ENCODE assay signal across 8 mouse cellular contexts in the genomic region with DNA sequence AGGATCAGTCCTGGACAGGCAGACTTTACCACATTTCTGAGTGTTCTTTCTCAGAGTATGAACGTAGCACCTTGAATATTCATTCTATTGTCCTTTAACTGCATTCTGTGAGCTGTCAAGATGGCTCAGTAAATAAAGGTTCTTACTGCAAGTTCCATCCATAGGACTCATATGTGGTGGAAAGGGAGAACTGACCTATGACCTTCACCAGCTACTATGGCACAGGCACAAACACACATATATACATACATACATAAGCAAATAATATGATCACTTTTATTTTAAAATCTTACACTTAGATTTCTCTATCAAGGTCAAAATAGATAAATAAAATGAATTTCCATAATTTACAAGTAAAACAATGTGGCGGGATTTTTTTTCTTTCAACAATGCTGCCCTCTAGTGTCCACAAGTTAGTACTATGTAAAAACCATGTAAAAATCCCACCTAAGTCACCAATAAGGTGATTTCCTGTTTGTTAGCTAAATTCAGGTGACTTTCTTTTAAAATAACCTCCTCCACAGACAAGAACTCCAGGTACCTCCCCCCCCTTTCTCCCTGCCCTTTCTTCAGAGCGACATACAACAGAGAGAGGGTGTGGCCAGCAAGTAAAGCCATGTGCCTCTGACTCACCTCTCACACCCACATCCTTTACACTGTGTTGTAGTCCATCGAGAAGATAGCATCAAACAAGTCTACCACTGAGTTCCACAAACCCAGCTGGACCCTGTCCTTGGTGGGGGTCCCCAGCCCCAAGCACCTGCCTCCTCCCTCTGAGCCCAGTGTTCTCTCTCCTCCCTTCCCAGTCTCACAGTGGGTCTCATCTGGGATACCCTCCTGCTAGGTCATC. TPM values are rescaled to one million over a fixed set of nuclear protein-coding genes. Genes with fewer than 3 reads are reported as not detected.
DNase-seq lines count a peak whose midpoint lies in the region; ATAC-seq and TF ChIP-seq lines count a peak whose summit lies in the region.

No protein-coding gene starts in this region.

- no peaks in the 10 kb centered on the region for H3K9me3 ChIP-seq in lung, embryonic 14.5 days (ENCODE audit: low read depth, low read length)
- H3K9me3 ChIP-seq in hindbrain, embryonic 15.5 days = no peaks in the 10 kb centered on the region

- peak; percentile 57 for DNase-seq in cerebellum, adult 9-10 months
- no peak for DNase-seq in cerebellum, postnatal 4 days (ENCODE audit: low spot score in 2 of 2)
- DNase-seq in lung, embryonic 14.5 days = peak; percentile 82
- no peak for DNase-seq in lung, postnatal 36 days
- peak; percentile 27 to 28 for DNase-seq in natural killer cell, adult 2 months (ENCODE audit: low spot score in 2 of 2)
- no peak for DNase-seq in right cerebral cortex, postnatal 10 days (ENCODE audit: low spot score in 2 of 2)
- DNase-seq in adrenal gland, adult 8-10 months = no peak

- WGBS in lung, embryonic 14.5 days = 39% methylated on average over 4 of the region's 4 CpGs
- WGBS in hindbrain, embryonic 15.5 days = 51% methylated on average over 4 of the region's 4 CpGs

- H3K36me3 ChIP-seq in lung, embryonic 14.5 days (ENCODE audit: insufficient read depth) = no peaks in the 10 kb centered on the region
- no peaks in the 10 kb centered on the region for H3K36me3 ChIP-seq in hindbrain, embryonic 15.5 days

- H3K27ac ChIP-seq in lung, embryonic 14.5 days (ENCODE audit: low read depth) = no peak overlapping the region
- H3K27ac ChIP-seq in hindbrain, embryonic 15.5 days (replicated peaks) = no peak overlapping the region

- no peaks in the 10 kb centered on the region for H3K4me1 ChIP-seq in lung, embryonic 14.5 days (ENCODE audit: insufficient read depth)
- H3K4me1 ChIP-seq in hindbrain, embryonic 15.5 days (replicated peaks) = no peaks in the 10 kb centered on the region

- H3K4me2 ChIP-seq in lung, embryonic 14.5 days = no peak overlapping the region
- H3K4me2 ChIP-seq in hindbrain, embryonic 15.5 days = no peak overlapping the region

- peak; percentile 50 for TF ChIP-seq CTCF in lung, embryonic 14.5 days (IDR thresholded peaks at IDR 0.05; ENCODE audit: low read depth)

- H3K27me3 ChIP-seq in lung, embryonic 14.5 days (ENCODE audit: insufficient read depth, low read length) = no peaks in the 10 kb centered on the region
- no peaks in the 10 kb centered on the region for H3K27me3 ChIP-seq in hindbrain, embryonic 15.5 days

- ATAC-seq in lung, embryonic 14.5 days (ENCODE audit: insufficient read depth) = peak; percentile 66
- 0 out of 2 replicates have a peak, but pooled peaks have one; percentile 38 for ATAC-seq in hindbrain, embryonic 15.5 days (ENCODE audit: low FRiP score, low read depth)

- no peak overlapping the region for H3K9ac ChIP-seq in lung, embryonic 14.5 days
- H3K9ac ChIP-seq in hindbrain, embryonic 15.5 days = no peak overlapping the region

- H3K4me3 ChIP-seq in lung, embryonic 14.5 days (ENCODE audit: low read depth, low read length) = no peak overlapping the region
- no peak overlapping the region for H3K4me3 ChIP-seq in hindbrain, embryonic 15.5 days

RNA-seq across cellular contexts. Expression of a gene that starts 39.9 kb away (rescaled TPM):
- polyA plus RNA-seq in lung, embryonic 14.5 days (2014; fragmentation: Nextera tagmentation; extraction: Ambion mirVana) = 312 and 339 TPM in 2 replicates
- 162 and 163 TPM in 2 replicates for polyA plus RNA-seq in hindbrain, embryonic 15.5 days (2015; fragmentation: Nextera tagmentation; extraction: Ambion mirVana)
- total RNA-seq in adrenal gland, adult 8-10 months (2022) = 100 to 1,000 TPM; 185 to 212 (median 197) TPM

Comparison
In these comparisons a context has a peak if more than half of its experiments do, and no peak if none do; other contexts are left out.
1. DNase-seq: peak in cerebellum, adult 9-10 months (single experiment), lung, embryonic 14.5 days (single experiment) and natural killer cell, adult 2 months (2 of 2); none in cerebellum, postnatal 4 days (0 of 2), lung, postnatal 36 days (single experiment), right cerebral cortex, postnatal 10 days (0 of 2) and adrenal gland, adult 8-10 months (single experiment).